Mouse (Mus musculus) liver, embryonic 15.5 days (tissue): ENCODE data around the gene Olfr339. TPM values are rescaled to one million over a fixed set of nuclear protein-coding genes. Genes with fewer than 3 reads are reported as not detected.
"Not testable (repeated sequence)": the region's sequence is repeated elsewhere in the genome, so short reads cannot be mapped to it uniquely, and the experiment has no call there.

ENCODE experiments used
- ATAC-seq: fragments of 200-750 bp; cut with Nextera tagmentation; 2 replicates; pipeline ENCODE4 v1.8.0; 2017; ENCODE audit warnings: moderate number of reproducible peaks, mild to moderate bottlenecking, moderate library complexity; ENCODE audit not compliant: insufficient read depth
- H3K27ac ChIP-seq: fragments of 300-500 bp; sonication (generic); replicated peaks from 2 replicates; pipeline ENCODE4 v1.5.1; 2015; ENCODE audit warnings: mild to moderate bottlenecking, inconsistent platforms
- H3K27me3 ChIP-seq: fragments of 300-500 bp; sonication (generic); 2 replicates; pipeline ENCODE4 v1.6.1; 2015; ENCODE audit warnings: mild to moderate bottlenecking, inconsistent platforms
- H3K36me3 ChIP-seq: fragments of 300-500 bp; sonication (generic); replicated peaks from 2 replicates; pipeline ENCODE4 v1.6.1; 2015; ENCODE audit warnings: moderate library complexity, mild to moderate bottlenecking, inconsistent platforms
- H3K4me1 ChIP-seq: fragments of 300-500 bp; sonication (generic); replicated peaks from 2 replicates; pipeline ENCODE4 v1.6.1; 2015; ENCODE audit warnings: inconsistent platforms
- H3K4me2 ChIP-seq: fragments of 300-500 bp; sonication (generic); 2 replicates; pipeline ENCODE4 v1.6.1; 2015; ENCODE audit warnings: moderate library complexity, mild to moderate bottlenecking, inconsistent platforms
- H3K4me3 ChIP-seq: fragments of 300-500 bp; sonication (generic); replicated peaks from 2 replicates; pipeline ENCODE4 v1.5.1; 2015; ENCODE audit warnings: mild to moderate bottlenecking, inconsistent platforms
- H3K9ac ChIP-seq: fragments of 300-500 bp; sonication (generic); 2 replicates; pipeline ENCODE4 v1.6.1; 2015; ENCODE audit warnings: moderate library complexity, mild to moderate bottlenecking, inconsistent platforms
- H3K9me3 ChIP-seq: fragments of 300-500 bp; sonication (generic); replicated peaks from 2 replicates; pipeline ENCODE4 v1.6.1; 2016; ENCODE audit warnings: inconsistent platforms
- WGBS: fragments of 180-500 bp; shearing (Covaris S2); methylation state at CpG from one replicate; pipeline ENCODE4 v1.1.7; 2015; ENCODE audit warnings: mixed read lengths; ENCODE audit not compliant: insufficient replicate concordance; 5-methylcytosine and 5-hydroxymethylcytosine counted together
- polyA plus RNA-seq: library from polyadenylated mRNA; unstranded; fragments of >200 nt; fragmentation: Nextera tagmentation; extraction: Ambion mirVana; gene quantifications from 2 replicates; pipeline ENCODE4 v1.2.1, GENCODE M21; 2015

Olfr339 gene
- polyA plus RNA-seq: not detected in 2 replicates

DNA sequence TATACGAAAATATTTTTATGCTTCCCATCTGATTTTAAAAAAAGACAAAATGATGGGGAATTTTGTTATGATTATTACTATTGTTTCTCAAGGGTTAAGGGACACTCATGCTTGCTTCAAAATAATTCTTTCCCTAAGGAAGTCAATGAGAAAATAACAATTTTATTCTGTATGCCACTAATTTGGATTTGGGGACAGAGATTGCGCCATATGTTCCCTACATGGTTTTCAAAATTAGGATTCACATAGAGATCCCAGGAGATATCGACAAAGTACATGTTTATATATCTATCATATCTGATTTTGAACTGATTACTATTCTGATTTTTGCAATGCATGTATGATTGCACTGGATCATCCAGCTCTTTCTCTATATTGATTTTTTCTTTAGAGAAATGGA lies at the start of gene Olfr339:
Gene Olfr339, plus strand, starts transcription at position 301 of the 400 bp plus-strand sequence.
- H3K9ac ChIP-seq: no peak within 1 kb of the TSS
- no peaks in the 10 kb centered on the region for H3K9me3 ChIP-seq
- H3K4me3 ChIP-seq: no peak within 1 kb of the TSS
- no peaks in the 10 kb centered on the region for H3K27me3 ChIP-seq
- H3K36me3 ChIP-seq: no peaks in the 10 kb centered on the region
- no peaks in the 10 kb centered on the region for H3K4me1 ChIP-seq
- WGBS: 56% methylated on average over 3 of the region's 3 CpGs
- H3K27ac ChIP-seq: no peak within 1 kb of the TSS
- no peak for ATAC-seq
- no peak within 1 kb of the TSS for H3K4me2 ChIP-seq

- no peak for ATAC-seq
- no peak within 1 kb of the TSS for H3K9ac ChIP-seq
- no peaks in the 10 kb centered on the region for H3K27me3 ChIP-seq
- H3K4me3 ChIP-seq: no peak within 1 kb of the TSS
- H3K4me2 ChIP-seq: no peak within 1 kb of the TSS
- H3K27ac ChIP-seq: no peak within 1 kb of the TSS
- no peaks in the 10 kb centered on the region for H3K4me1 ChIP-seq
- no peaks in the 10 kb centered on the region for H3K36me3 ChIP-seq
- no peaks in the 10 kb centered on the region for H3K9me3 ChIP-seq
Measured at GRCm38 (mm10) chr2:36373219-36373618, 45.5 kb upstream of the Olfr339 start, which contains the start of gene Olfr338. Gene Olfr338 (plus strand): TSS chr2:36373519.

DNA sequence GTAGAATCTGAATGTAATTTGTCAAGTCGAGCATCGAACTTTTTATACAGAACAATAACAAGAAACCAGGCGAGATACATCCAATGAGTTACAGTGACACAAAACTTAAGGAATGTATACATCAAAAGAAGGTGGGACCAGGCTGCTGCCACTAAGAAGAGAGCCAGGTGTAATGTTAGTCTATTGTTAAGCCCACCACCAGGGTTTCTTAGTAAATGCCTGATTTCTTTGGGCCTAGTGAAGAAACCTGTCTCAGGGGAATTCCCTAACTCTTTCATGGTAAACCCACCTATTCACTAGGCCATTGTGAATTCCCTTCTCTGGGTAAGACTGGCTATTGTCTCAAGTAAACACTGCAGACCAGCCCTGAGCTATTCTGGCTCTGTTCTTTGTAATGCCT lies 3.6 kb upstream of the Olfr339 start:
- ATAC-seq, H3K4me1 ChIP-seq, H3K9me3 ChIP-seq, H3K27ac ChIP-seq, H3K9ac ChIP-seq, H3K27me3 ChIP-seq, H3K4me2 ChIP-seq, H3K4me3 ChIP-seq, H3K36me3 ChIP-seq: not testable (repeated sequence)
- WGBS: 64% methylated on average over 3 of the region's 3 CpGs

DNA sequence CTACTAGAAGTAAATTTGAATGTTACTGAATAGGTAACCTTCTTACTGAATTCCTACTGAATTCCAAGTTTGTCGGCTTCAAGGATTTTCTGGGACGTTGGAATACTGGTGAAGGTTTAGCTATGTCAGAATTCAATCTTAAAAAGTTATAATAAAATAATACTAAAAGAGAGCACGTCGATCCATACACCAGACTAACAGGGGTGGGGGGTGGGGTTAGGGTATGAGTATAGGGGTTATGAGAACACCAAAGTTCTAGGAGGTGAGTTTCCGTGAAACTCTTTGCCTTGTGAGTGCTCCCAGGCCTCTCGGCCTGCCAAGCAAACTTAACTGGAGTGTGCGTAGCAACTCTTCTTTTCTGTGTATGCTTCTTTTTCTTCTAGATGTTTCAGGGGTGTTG lies 3.2 kb upstream of the Olfr339 start:
- not testable (repeated sequence) for H3K27ac ChIP-seq, H3K4me1 ChIP-seq, H3K4me2 ChIP-seq, H3K27me3 ChIP-seq, H3K4me3 ChIP-seq, H3K36me3 ChIP-seq, H3K9ac ChIP-seq, ATAC-seq, H3K9me3 ChIP-seq
- 68% methylated on average over 7 of the region's 7 CpGs for WGBS

- ATAC-seq: no peak
- no peaks in the 10 kb centered on the region for H3K36me3 ChIP-seq
- 17% methylated on average over 1 of the region's 1 CpGs for WGBS
- no peak within 1 kb of the TSS for H3K4me2 ChIP-seq
- H3K27me3 ChIP-seq: no peaks in the 10 kb centered on the region
- H3K9ac ChIP-seq: no peak within 1 kb of the TSS
- H3K4me3 ChIP-seq: no peak within 1 kb of the TSS
- H3K9me3 ChIP-seq: no peaks in the 10 kb centered on the region
- no peaks in the 10 kb centered on the region for H3K4me1 ChIP-seq
- H3K27ac ChIP-seq: no peak within 1 kb of the TSS
Measured at GRCm38 (mm10) chr2:36452287-36452686, 33.5 kb downstream of the Olfr339 start, which contains the start of gene Olfr340. Gene Olfr340 (plus strand): TSS chr2:36452587.

GRCm38 (mm10) chr2:36473634-36474033 lies 54.9 kb downstream of the Olfr339 start:
- no peak overlapping the region for H3K4me2 ChIP-seq
- H3K27me3 ChIP-seq: no peaks in the 10 kb centered on the region
- no peaks in the 10 kb centered on the region for H3K4me1 ChIP-seq
- H3K9ac ChIP-seq: no peak overlapping the region
- no peak for ATAC-seq
- H3K9me3 ChIP-seq: no peaks in the 10 kb centered on the region
- no peaks in the 10 kb centered on the region for H3K36me3 ChIP-seq
- no peak overlapping the region for H3K27ac ChIP-seq
- no peak overlapping the region for H3K4me3 ChIP-seq

Other genes with a start within 250 kb of the Olfr339 start
- gene Ptgs1, start 188.5 kb upstream of the Olfr339 start, polyA plus RNA-seq: 20.9 and 22.8 TPM in 2 replicates
- gene Olfr338, start 45.4 kb upstream of the Olfr339 start, polyA plus RNA-seq: not detected in 2 replicates
- not detected in 2 replicates for gene Olfr340, start 33.6 kb downstream of the Olfr339 start, polyA plus RNA-seq
- gene Olfr341, start 63.5 kb downstream of the Olfr339 start, polyA plus RNA-seq: not detected in 2 replicates
- not detected in 2 replicates for gene Olfr342, start 106.1 kb downstream of the Olfr339 start, polyA plus RNA-seq
- not detected in 2 replicates for gene Olfr344, start 147.7 kb downstream of the Olfr339 start, polyA plus RNA-seq
- gene Olfr345, start 221.1 kb downstream of the Olfr339 start, polyA plus RNA-seq: not detected in 2 replicates